Mouse (Mus musculus) embryonic facial prominence, embryonic 12.5 days (tissue): Measurements from ENCODE around the gene Disc1. TPM values are rescaled to one million over a fixed set of nuclear protein-coding genes. Genes with fewer than 3 reads are reported as not detected.

ENCODE experiments used
- ATAC-seq: fragments of 200-750 bp; cut with Nextera tagmentation; 2 replicates; pipeline ENCODE4 v1.8.0; 2017; ENCODE audit not compliant: insufficient number of reproducible peaks, insufficient read depth, low FRiP score, low TSS enrichment
- H3K27ac ChIP-seq: fragments of 300-500 bp; sonication (generic); 2 replicates; pipeline ENCODE4 v1.5.1; 2016; ENCODE audit warnings: mild to moderate bottlenecking
- H3K27me3 ChIP-seq: fragments of 300-500 bp; sonication (generic); 2 replicates; pipeline ENCODE4 v1.6.1; 2016; ENCODE audit warnings: mild to moderate bottlenecking, moderate library complexity
- H3K36me3 ChIP-seq: fragments of 300-500 bp; sonication (generic); 2 replicates; pipeline ENCODE4 v1.6.1; 2016; ENCODE audit warnings: mild to moderate bottlenecking
- H3K4me1 ChIP-seq: fragments of 300-500 bp; sonication (generic); 2 replicates; pipeline ENCODE4 v1.6.1; 2016
- H3K4me2 ChIP-seq: fragments of 300-500 bp; sonication (generic); replicated peaks from 2 replicates; pipeline ENCODE4 v1.6.1; 2016; ENCODE audit warnings: mild to moderate bottlenecking, moderate library complexity
- H3K4me3 ChIP-seq: fragments of 300-500 bp; sonication (generic); 2 replicates; pipeline ENCODE4 v1.5.1; 2016; ENCODE audit warnings: mild to moderate bottlenecking
- H3K9ac ChIP-seq: fragments of 300-500 bp; sonication (generic); 2 replicates; pipeline ENCODE4 v1.6.1; 2016; ENCODE audit warnings: mild to moderate bottlenecking, moderate library complexity
- H3K9me3 ChIP-seq: fragments of 300-500 bp; sonication (generic); 2 replicates; pipeline ENCODE4 v1.6.1; 2016; ENCODE audit warnings: mild to moderate bottlenecking, moderate library complexity
- WGBS: fragments of 180-500 bp; shearing (Covaris S2); methylation state at CpG from one replicate; pipeline ENCODE4 v1.1.7; 2016; 5-methylcytosine and 5-hydroxymethylcytosine counted together
- polyA plus RNA-seq: library from polyadenylated mRNA; unstranded; fragments of >200 nt; fragmentation: Nextera tagmentation; extraction: Ambion mirVana; gene quantifications from 2 replicates; pipeline ENCODE4 v1.2.1, GENCODE M21; 2016

The Disc1 gene
- polyA plus RNA-seq, 1 experiment from 2014 or later: 2.9 TPM

DNA sequence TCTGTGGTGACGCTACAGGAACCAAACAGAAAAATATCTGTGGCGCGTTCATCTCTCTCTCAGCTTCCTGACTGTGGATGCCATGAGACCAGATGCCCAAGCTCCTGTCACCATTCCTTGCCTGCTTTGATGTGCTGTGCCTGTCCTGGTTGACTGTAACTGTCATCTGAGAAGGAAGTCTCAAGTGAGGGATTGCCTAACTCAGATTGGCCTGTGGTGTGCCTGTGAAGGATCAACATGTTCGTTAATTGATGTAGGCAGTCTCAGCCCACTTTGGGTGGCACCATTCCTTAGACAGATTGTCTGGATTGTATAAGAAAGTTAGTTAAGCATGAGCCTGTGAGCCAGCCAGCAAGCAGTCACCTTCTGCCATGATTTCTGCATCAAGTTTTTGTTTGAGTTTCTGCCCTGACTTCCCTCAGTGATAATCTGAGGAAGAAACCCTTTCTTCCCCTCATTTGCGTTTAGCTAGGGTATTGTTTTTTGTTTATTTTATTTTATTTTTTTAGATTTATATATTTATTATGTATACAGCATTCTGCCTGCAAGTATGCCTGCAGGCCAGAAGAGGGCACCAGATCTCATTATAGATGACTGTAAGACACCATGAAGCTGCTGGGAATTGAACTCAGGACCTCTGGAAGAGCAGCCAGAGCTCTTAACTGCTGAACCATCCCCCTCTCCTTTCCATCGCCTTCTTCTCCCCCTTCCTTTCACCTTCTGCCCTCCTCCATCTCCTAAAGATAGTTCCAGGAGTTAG, 14.3 kb downstream of the Disc1 start:
- Histone ChIP-seq H3K4me2 (no peak overlapping the region), H3K4me3 (no peak overlapping the region), H3K27ac (no peak overlapping the region), H3K9ac (no peak overlapping the region), H3K27me3 (no peaks in the 10 kb centered on the region), H3K4me1 (peaks cover 5% of the 10 kb centered on the region; the same call in 1 of the 2 replicates), H3K9me3 (no peaks in the 10 kb centered on the region), H3K36me3 (no peaks in the 10 kb centered on the region)
- 83% methylated on average over 6 of the region's 6 CpGs for WGBS
- no peak for ATAC-seq

DNA sequence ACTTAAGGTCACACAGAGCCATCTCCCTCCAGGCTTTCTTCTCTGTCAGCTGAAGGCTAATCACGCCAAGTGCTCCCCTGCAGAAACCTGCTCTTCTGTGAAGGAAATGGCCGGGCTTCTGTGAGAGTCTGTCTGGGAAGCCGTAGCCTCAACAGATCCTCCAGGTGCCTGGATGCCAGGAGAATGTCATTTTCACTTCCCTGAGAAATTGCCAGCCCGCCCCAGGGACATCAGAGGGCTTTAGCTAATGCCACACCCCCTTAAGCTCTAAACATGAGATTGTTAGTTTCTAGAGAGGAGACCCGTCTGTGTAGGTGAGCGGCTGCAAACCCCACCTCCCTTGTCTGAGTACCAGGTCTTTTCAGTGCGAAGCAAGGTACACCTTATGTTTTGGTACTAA, 15.3 kb downstream of the Disc1 start:
- Histone ChIP-seq H3K9ac (no peak overlapping the region), H3K4me1 (peaks cover 5% of the 10 kb centered on the region; the same call in 1 of the 2 replicates), H3K9me3 (no peaks in the 10 kb centered on the region), H3K27me3 (no peaks in the 10 kb centered on the region), H3K4me2 (no peak overlapping the region), H3K4me3 (no peak overlapping the region), H3K27ac (no peak overlapping the region), H3K36me3 (no peaks in the 10 kb centered on the region)
- WGBS: 67% methylated on average over 7 of the region's 7 CpGs
- no peak for ATAC-seq

- H3K27ac ChIP-seq: no peak overlapping the region
- WGBS: 42% methylated on average over 6 of the region's 6 CpGs
- no peak overlapping the region for H3K4me3 ChIP-seq
- no peaks in the 10 kb centered on the region for H3K36me3 ChIP-seq
- H3K4me1 ChIP-seq: peaks cover 5% of the 10 kb centered on the region; the same call in 1 of the 2 replicates
- no peak overlapping the region for H3K9ac ChIP-seq
- no peak overlapping the region for H3K4me2 ChIP-seq
- no peak for ATAC-seq
- H3K27me3 ChIP-seq: no peaks in the 10 kb centered on the region
- H3K9me3 ChIP-seq: no peaks in the 10 kb centered on the region
Observed at GRCm38 (mm10) chr8:125069733-125070132, 15.7 kb downstream of the Disc1 start.

DNA sequence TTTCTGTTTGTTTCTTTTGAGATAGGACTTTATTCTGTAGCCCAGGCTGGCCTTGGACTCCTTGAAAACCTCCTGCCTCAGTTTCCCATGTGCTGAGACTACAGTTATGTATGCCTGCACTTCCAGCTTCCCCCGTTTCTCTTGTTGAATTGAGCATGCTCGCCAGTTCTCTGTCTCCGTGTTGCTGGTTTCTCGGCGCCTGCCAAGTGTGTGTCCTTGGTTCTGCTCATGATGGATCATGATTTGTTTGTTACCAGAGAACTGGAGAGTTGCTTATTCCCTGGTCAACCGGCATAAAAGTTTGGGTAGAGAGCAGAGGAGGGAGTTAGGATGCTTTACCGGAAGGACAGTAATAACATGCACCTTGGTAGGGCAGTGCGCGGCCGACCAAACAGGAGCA, 20.1 kb downstream of the Disc1 start:
- 90% methylated on average over 10 of the region's 10 CpGs for WGBS
- Histone ChIP-seq H3K9me3 (no peaks in the 10 kb centered on the region), H3K36me3 (no peaks in the 10 kb centered on the region), H3K27me3 (no peaks in the 10 kb centered on the region), H3K9ac (no peak overlapping the region), H3K27ac (no peak overlapping the region), H3K4me2 (no peak overlapping the region), H3K4me1 (no peaks in the 10 kb centered on the region), H3K4me3 (no peak overlapping the region)
- ATAC-seq: no peak

- no peak overlapping the region for H3K4me2 ChIP-seq
- 90% methylated on average over 2 of the region's 2 CpGs for WGBS
- no peak for ATAC-seq
- H3K27ac ChIP-seq: no peak overlapping the region
- H3K4me1 ChIP-seq: no peaks in the 10 kb centered on the region
- H3K36me3 ChIP-seq: no peaks in the 10 kb centered on the region
- H3K9ac ChIP-seq: no peak overlapping the region
- no peaks in the 10 kb centered on the region for H3K27me3 ChIP-seq
- no peak overlapping the region for H3K4me3 ChIP-seq
- H3K9me3 ChIP-seq: no peaks in the 10 kb centered on the region
Observed at GRCm38 (mm10) chr8:125074581-125074980, 20.6 kb downstream of the Disc1 start.

- H3K27me3 ChIP-seq: no peaks in the 10 kb centered on the region
- no peak for ATAC-seq
- H3K4me2 ChIP-seq: no peak overlapping the region
- H3K27ac ChIP-seq: no peak overlapping the region
- no peaks in the 10 kb centered on the region for H3K4me1 ChIP-seq
- no peaks in the 10 kb centered on the region for H3K9me3 ChIP-seq
- WGBS: 68% methylated on average over 4 of the region's 4 CpGs
- no peaks in the 10 kb centered on the region for H3K36me3 ChIP-seq
- H3K4me3 ChIP-seq: no peak overlapping the region
- H3K9ac ChIP-seq: no peak overlapping the region
Observed at GRCm38 (mm10) chr8:125075389-125075788, 21.4 kb downstream of the Disc1 start.

GRCm38 (mm10) chr8:125077326-125077725, 23.3 kb downstream of the Disc1 start:
- Histone ChIP-seq H3K9ac (no peak overlapping the region), H3K9me3 (no peaks in the 10 kb centered on the region), H3K27ac (no peak overlapping the region), H3K4me1 (no peaks in the 10 kb centered on the region), H3K4me2 (no peak overlapping the region), H3K27me3 (no peaks in the 10 kb centered on the region), H3K4me3 (no peak overlapping the region), H3K36me3 (no peaks in the 10 kb centered on the region)
- ATAC-seq: no peak
- WGBS: 68% methylated on average over 8 of the region's 8 CpGs

GRCm38 (mm10) chr8:125078771-125079384, 24.9 kb downstream of the Disc1 start:
- no peak overlapping the region for H3K4me3 ChIP-seq
- H3K27me3 ChIP-seq: no peaks in the 10 kb centered on the region
- H3K4me1 ChIP-seq: peaks cover 5% of the 10 kb centered on the region
- H3K36me3 ChIP-seq: no peaks in the 10 kb centered on the region
- no peak overlapping the region for H3K4me2 ChIP-seq
- H3K9me3 ChIP-seq: no peaks in the 10 kb centered on the region
- H3K9ac ChIP-seq: no peak overlapping the region
- H3K27ac ChIP-seq: no peak overlapping the region
- 54% methylated on average over 9 of the region's 9 CpGs for WGBS
- no peak for ATAC-seq

GRCm38 (mm10) chr8:125080388-125081344, 26.7 kb downstream of the Disc1 start:
- no peak overlapping the region for H3K9ac ChIP-seq
- H3K27ac ChIP-seq: no peak overlapping the region
- no peak overlapping the region for H3K4me2 ChIP-seq
- 87% methylated on average over 19 of the region's 19 CpGs for WGBS
- no peaks in the 10 kb centered on the region for H3K27me3 ChIP-seq
- H3K4me3 ChIP-seq: no peak overlapping the region
- ATAC-seq: no peak
- no peaks in the 10 kb centered on the region for H3K9me3 ChIP-seq
- H3K36me3 ChIP-seq: no peaks in the 10 kb centered on the region
- H3K4me1 ChIP-seq: peaks cover 7% of the 10 kb centered on the region

- ATAC-seq: no peak
- peak overlapping the region; percentile 71; the same call in 1 of the 2 replicates for H3K27ac ChIP-seq
- no peak overlapping the region for H3K4me3 ChIP-seq
- H3K9me3 ChIP-seq: no peaks in the 10 kb centered on the region
- peaks cover 12% of the 10 kb centered on the region for H3K4me1 ChIP-seq
- H3K9ac ChIP-seq: no peak overlapping the region
- WGBS: 71% methylated on average over 4 of the region's 4 CpGs
- no peaks in the 10 kb centered on the region for H3K36me3 ChIP-seq
- no peak overlapping the region for H3K4me2 ChIP-seq
- no peaks in the 10 kb centered on the region for H3K27me3 ChIP-seq
Observed at GRCm38 (mm10) chr8:125083746-125084145, 29.8 kb downstream of the Disc1 start.

DNA sequence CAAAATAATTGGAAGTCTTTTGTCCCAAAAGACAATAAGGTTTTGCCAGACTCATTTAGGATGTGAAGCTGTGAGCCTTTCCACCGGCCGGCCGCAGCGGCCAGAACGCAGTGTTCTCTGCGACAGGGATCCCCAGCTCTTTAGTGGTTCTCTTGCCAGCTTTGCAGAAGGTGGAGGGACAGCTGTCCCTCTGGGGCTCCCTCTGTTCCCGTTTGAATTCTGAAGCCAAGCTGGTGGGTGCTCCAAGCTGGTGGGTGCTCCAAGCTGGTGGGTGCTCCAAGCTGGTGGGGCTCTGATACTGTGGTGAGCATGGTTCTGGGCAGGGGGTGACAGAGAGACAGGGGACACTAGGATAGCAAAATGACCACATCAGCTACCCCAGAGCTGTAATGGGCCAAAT, 30.5 kb downstream of the Disc1 start:
- peaks cover 12% of the 10 kb centered on the region for H3K4me1 ChIP-seq
- ATAC-seq: no peak
- no peak overlapping the region for H3K9ac ChIP-seq
- H3K9me3 ChIP-seq: no peaks in the 10 kb centered on the region
- 86% methylated on average over 7 of the region's 7 CpGs for WGBS
- H3K4me2 ChIP-seq: no peak overlapping the region
- H3K4me3 ChIP-seq: no peak overlapping the region
- no peaks in the 10 kb centered on the region for H3K36me3 ChIP-seq
- no peak overlapping the region for H3K27ac ChIP-seq
- H3K27me3 ChIP-seq: no peaks in the 10 kb centered on the region
